Mouse (Mus musculus): ENCODE measurements at regions not wholly inside any gene's neighbourhood (a gene's known extent, or its start where the extent isn't known, plus 50 kb on each side); places are given as distances from the start of the nearest gene placed in this dataset.

DNA sequence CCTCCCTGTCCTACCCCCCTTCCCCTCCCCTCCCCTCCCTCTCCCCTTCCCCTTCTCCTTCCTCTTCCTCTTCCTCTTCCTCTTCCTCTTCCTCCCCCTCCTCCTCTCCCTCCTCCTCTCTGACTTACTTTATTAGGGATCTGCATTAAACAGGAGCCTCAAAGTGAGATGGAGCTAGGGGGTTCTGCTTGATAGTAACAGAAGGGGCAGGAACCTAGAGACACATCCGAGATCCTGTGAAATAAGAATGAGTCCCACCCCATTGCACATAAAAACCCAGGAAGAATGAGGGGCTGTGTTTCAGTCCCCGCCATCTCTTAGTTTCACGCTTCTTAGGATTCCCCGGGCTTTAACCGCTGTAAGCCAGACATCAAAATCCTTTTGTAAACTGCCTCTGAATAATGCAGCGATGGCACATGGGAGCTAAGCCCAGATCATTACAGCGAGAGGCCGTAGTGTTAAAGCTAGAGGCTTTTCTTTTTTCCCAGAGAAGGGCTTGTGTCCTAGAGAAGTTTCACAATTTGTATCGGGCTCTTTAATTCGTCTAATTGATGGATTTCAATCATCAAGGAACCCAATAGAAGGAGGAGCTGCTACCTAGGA lies 72.4 kb upstream of the Cbln4 start:
- no peak overlapping the region for H3K4me2 ChIP-seq (ENCODE audit: low read depth)
- WGBS (ENCODE audit: insufficient replicate concordance) = 62% methylated on average over 10 of the region's 10 CpGs
- no peak for DNase-seq (ENCODE audit: low read depth in 3 of 3, low spot score in 3 of 3)
- no peaks in the 10 kb centered on the region for H3K36me3 ChIP-seq (replicated peaks; ENCODE audit: control insufficient read depth, insufficient read depth, low read depth)
- no peaks in the 10 kb centered on the region for H3K4me1 ChIP-seq (replicated peaks; ENCODE audit: control insufficient read depth in 2 of 2, insufficient read depth in 2 of 2, low read length in 1 of 2)
- no peak overlapping the region for H3K27ac ChIP-seq
- no peaks in the 10 kb centered on the region for H3K27me3 ChIP-seq (ENCODE audit: control insufficient read depth, insufficient read depth, low read length)
- ATAC-seq (ENCODE audit: insufficient read depth) = no peak
- TF ChIP-seq EP300 (IDR thresholded peaks at IDR 0.05; ENCODE audit: low read depth) (no peak), CTCF (IDR thresholded peaks at IDR 0.05; ENCODE audit: low read depth) (no peak)
- no peak overlapping the region for H3K9ac ChIP-seq (replicated peaks)
- H3K4me3 ChIP-seq (ENCODE audit: insufficient read depth in 1 of 2, low read depth in 2 of 2, low read length in 2 of 2) = no peak overlapping the region
- no peaks in the 10 kb centered on the region; the same call in 1 of the 2 replicates for H3K9me3 ChIP-seq (ENCODE audit: control insufficient read depth, low read length)

DNA sequence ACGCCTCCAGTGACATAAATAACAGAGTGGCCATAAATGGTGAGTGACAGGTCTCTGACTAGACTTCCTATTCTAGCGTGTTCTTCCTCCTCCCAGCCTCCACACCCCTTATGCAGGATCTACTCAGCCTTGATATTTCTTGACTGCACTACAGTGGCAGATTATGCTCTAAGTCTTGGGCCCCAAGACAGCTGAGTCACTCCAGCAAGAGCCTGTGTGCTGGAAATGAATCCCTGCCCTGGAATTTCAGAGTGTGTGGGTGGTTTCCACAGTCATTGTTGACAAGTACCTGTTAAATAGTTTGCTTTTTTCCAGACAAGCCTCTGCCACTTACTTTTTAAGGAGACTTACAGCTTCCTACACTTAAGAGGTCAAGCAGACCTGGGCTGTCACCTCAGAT lies 84.3 kb upstream of the Cbln4 start:
- Histone ChIP-seq H3K9ac (replicated peaks) (no peak overlapping the region), H3K36me3 (replicated peaks; ENCODE audit: control insufficient read depth, insufficient read depth, low read depth) (no peaks in the 10 kb centered on the region), H3K27me3 (ENCODE audit: control insufficient read depth, insufficient read depth, low read length) (no peaks in the 10 kb centered on the region), H3K9me3 (ENCODE audit: control insufficient read depth, low read length) (no peaks in the 10 kb centered on the region), H3K4me3 (ENCODE audit: insufficient read depth in 1 of 2, low read depth in 2 of 2, low read length in 2 of 2) (no peak overlapping the region), H3K4me2 (ENCODE audit: low read depth) (no peak overlapping the region), H3K27ac (no peak overlapping the region), H3K4me1 (replicated peaks; ENCODE audit: control insufficient read depth in 2 of 2, insufficient read depth in 2 of 2, low read length in 1 of 2) (no peaks in the 10 kb centered on the region)
- no peak for TF ChIP-seq CTCF (IDR thresholded peaks at IDR 0.05; ENCODE audit: low read depth)
- no peak for TF ChIP-seq EP300 (IDR thresholded peaks at IDR 0.05; ENCODE audit: low read depth)
- DNase-seq (ENCODE audit: low read depth in 3 of 3, low spot score in 3 of 3) (no peak), ATAC-seq (ENCODE audit: insufficient read depth) (no peak)
- WGBS (ENCODE audit: insufficient replicate concordance) = 30% methylated on average over 2 of the region's 2 CpGs

DNA sequence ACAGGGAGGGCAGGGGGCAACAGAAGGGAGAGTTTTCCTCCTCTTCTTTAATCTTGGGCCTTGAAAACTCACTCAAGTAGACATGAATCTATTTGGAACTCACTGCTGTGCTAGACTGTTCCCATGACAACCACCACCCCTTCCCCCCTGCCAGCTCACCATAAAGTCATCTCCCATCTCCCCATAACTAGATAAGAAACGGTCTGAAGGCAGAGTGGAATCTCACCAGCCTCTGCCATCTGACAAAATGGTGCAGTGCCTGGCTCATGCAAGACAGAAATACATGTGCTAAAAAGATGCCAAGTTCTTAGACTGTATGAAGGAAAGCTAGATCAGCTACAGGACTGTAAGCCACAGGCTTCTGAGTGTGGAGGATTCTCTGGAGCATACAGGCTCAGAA lies 88.0 kb upstream of the Cbln4 start:
- ATAC-seq (ENCODE audit: insufficient read depth) = no peak

DNA sequence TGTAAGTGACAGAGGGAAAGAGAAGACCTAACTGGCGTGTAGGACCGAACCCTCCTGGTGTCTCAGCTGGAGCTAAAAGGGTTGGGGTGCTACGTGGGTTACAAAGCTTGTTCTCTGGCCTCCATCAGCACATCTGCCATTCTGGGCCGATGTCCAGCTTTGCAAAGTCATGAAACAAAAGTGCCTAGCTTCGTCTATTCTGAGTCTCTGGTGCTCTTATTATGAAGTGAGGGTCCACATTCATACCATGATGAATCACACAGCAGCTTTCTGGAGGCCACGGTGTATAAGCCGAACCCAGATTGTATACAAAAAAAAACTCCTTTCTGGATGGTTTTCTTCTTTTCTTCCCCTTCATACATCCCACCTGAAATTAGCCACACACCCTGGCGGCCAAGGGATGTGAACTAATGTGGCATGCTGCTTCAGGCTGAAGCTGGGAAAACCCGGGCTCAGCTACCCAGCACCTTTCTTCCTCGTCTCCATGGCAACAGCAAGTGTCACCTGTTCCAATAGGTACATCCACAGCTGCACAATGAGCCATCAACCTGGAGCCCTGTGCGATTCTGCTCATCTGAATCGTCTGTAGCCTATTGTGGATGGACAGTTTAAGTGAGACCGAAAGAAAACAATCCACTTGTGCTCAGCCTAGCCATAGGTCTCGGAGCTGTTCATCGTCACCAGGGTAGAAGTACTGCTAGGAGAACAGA lies 89.5 kb upstream of the Cbln4 start:
- 60% methylated on average over 15 of the region's 15 CpGs for WGBS (ENCODE audit: insufficient replicate concordance)
- H3K9ac ChIP-seq (replicated peaks) = no peak overlapping the region
- no peaks in the 10 kb centered on the region for H3K27me3 ChIP-seq (ENCODE audit: control insufficient read depth, insufficient read depth, low read length)
- H3K4me1 ChIP-seq (replicated peaks; ENCODE audit: control insufficient read depth in 2 of 2, insufficient read depth in 2 of 2, low read length in 1 of 2) = no peaks in the 10 kb centered on the region
- TF ChIP-seq EP300 (IDR thresholded peaks at IDR 0.05; ENCODE audit: low read depth) (no peak), CTCF (IDR thresholded peaks at IDR 0.05; ENCODE audit: low read depth) (no peak)
- ATAC-seq (ENCODE audit: insufficient read depth) = no peak
- no peaks in the 10 kb centered on the region for H3K36me3 ChIP-seq (replicated peaks; ENCODE audit: control insufficient read depth, insufficient read depth, low read depth)
- no peak overlapping the region for H3K4me3 ChIP-seq (ENCODE audit: insufficient read depth in 1 of 2, low read depth in 2 of 2, low read length in 2 of 2)
- H3K27ac ChIP-seq = no peak overlapping the region
- no peaks in the 10 kb centered on the region for H3K9me3 ChIP-seq (ENCODE audit: control insufficient read depth, low read length)
- H3K4me2 ChIP-seq (ENCODE audit: low read depth) = no peak overlapping the region
- DNase-seq (ENCODE audit: low read depth in 3 of 3, low spot score in 3 of 3) = no peak

More for the DNA sequence above, 88.0 kb upstream of the Cbln4 start:
- Histone ChIP-seq H3K4me3 (ENCODE audit: insufficient read depth in 1 of 2, low read depth in 2 of 2, low read length in 2 of 2) (no peak overlapping the region), H3K27me3 (ENCODE audit: control insufficient read depth, insufficient read depth, low read length) (no peaks in the 10 kb centered on the region), H3K36me3 (replicated peaks; ENCODE audit: control insufficient read depth, insufficient read depth, low read depth) (no peaks in the 10 kb centered on the region), H3K4me1 (replicated peaks; ENCODE audit: control insufficient read depth in 2 of 2, insufficient read depth in 2 of 2, low read length in 1 of 2) (no peaks in the 10 kb centered on the region), H3K9ac (replicated peaks) (no peak overlapping the region), H3K4me2 (ENCODE audit: low read depth) (no peak overlapping the region), H3K9me3 (ENCODE audit: control insufficient read depth, low read length) (no peaks in the 10 kb centered on the region), H3K27ac (no peak overlapping the region)
- no peak for DNase-seq (ENCODE audit: low read depth in 3 of 3, low spot score in 3 of 3)
- 13% methylated on average over 1 of the region's 1 CpGs for WGBS (ENCODE audit: insufficient replicate concordance)
- TF ChIP-seq EP300 (IDR thresholded peaks at IDR 0.05; ENCODE audit: low read depth) (no peak), CTCF (IDR thresholded peaks at IDR 0.05; ENCODE audit: low read depth) (no peak)

DNA sequence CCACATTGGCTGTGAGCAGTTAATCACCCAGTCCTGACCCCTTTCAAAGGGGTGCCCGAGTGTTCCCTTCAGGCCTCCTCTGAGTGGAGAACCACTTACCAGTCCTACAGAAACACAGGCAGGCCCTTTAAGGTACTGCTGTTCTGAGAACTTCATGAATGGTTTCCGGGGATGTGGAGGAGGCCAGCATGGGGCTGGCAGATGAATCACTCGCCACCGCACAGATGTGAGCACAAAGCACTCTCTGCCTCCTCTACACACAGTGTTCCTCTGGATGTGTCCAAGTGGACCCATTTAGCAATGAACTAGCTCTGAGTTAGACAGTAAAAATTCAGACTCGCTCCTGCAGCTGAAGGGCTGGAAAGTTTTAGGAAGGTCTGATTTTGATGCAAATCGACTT lies 96.8 kb upstream of the Cbln4 start:
- Histone ChIP-seq H3K9ac (replicated peaks) (no peak overlapping the region), H3K9me3 (ENCODE audit: control insufficient read depth, low read length) (no peaks in the 10 kb centered on the region; the same call in 1 of the 2 replicates), H3K27ac (no peak overlapping the region), H3K27me3 (ENCODE audit: control insufficient read depth, insufficient read depth, low read length) (no peaks in the 10 kb centered on the region), H3K4me1 (replicated peaks; ENCODE audit: control insufficient read depth in 2 of 2, insufficient read depth in 2 of 2, low read length in 1 of 2) (no peaks in the 10 kb centered on the region), H3K4me2 (ENCODE audit: low read depth) (no peak overlapping the region), H3K4me3 (ENCODE audit: insufficient read depth in 1 of 2, low read depth in 2 of 2, low read length in 2 of 2) (no peak overlapping the region), H3K36me3 (replicated peaks; ENCODE audit: control insufficient read depth, insufficient read depth, low read depth) (no peaks in the 10 kb centered on the region)
- 55% methylated on average over 6 of the region's 6 CpGs for WGBS (ENCODE audit: insufficient replicate concordance)
- TF ChIP-seq CTCF (IDR thresholded peaks at IDR 0.05; ENCODE audit: low read depth) (no peak), EP300 (IDR thresholded peaks at IDR 0.05; ENCODE audit: low read depth) (no peak)
- DNase-seq (ENCODE audit: low read depth in 3 of 3, low spot score in 3 of 3) = no peak
- ATAC-seq (ENCODE audit: insufficient read depth) = no peak

Data from liver, embryonic 14.5 days (tissue).